Mouse (Mus musculus) liver, embryonic 12.5 days (tissue): ENCODE measurements around the gene Mlec. TPM values are rescaled to one million over a fixed set of nuclear protein-coding genes. Genes with fewer than 3 reads are reported as not detected.
"Not testable (repeated sequence)": the region's sequence is repeated elsewhere in the genome, so short reads cannot be mapped to it uniquely, and the experiment has no call there.

Experiments used
- ATAC-seq: fragments of 200-750 bp; cut with Nextera tagmentation; 2 replicates; pipeline ENCODE4 v1.8.0; 2017; ENCODE audit warnings: moderate number of reproducible peaks, mild to moderate bottlenecking, moderate library complexity
- H3K27ac ChIP-seq: fragments of 300-500 bp; sonication (generic); 2 replicates; pipeline ENCODE4 v1.5.1; 2016; ENCODE audit warnings: mild to moderate bottlenecking
- H3K27me3 ChIP-seq: fragments of 300-500 bp; sonication (generic); replicated peaks from 2 replicates; pipeline ENCODE4 v1.6.1; 2016; ENCODE audit warnings: mild to moderate bottlenecking, moderate library complexity
- H3K36me3 ChIP-seq: fragments of 300-500 bp; sonication (generic); 2 replicates; pipeline ENCODE4 v1.6.1; 2016; ENCODE audit warnings: mild to moderate bottlenecking, moderate library complexity
- H3K4me1 ChIP-seq: fragments of 300-500 bp; sonication (generic); 2 replicates; pipeline ENCODE4 v1.6.1; 2016
- H3K4me2 ChIP-seq: fragments of 300-500 bp; sonication (generic); 2 replicates; pipeline ENCODE4 v1.6.1; 2016; ENCODE audit warnings: mild to moderate bottlenecking, moderate library complexity
- H3K4me3 ChIP-seq: fragments of 300-500 bp; sonication (generic); 2 replicates; pipeline ENCODE4 v1.5.1; 2016; ENCODE audit warnings: mild to moderate bottlenecking, moderate library complexity
- H3K9ac ChIP-seq: fragments of 300-500 bp; sonication (generic); 2 replicates; pipeline ENCODE4 v1.6.1; 2016; ENCODE audit warnings: mild to moderate bottlenecking, moderate library complexity
- H3K9me3 ChIP-seq: fragments of 300-500 bp; sonication (generic); replicated peaks from 2 replicates; pipeline ENCODE4 v1.6.1; 2016; ENCODE audit warnings: mild to moderate bottlenecking, moderate library complexity
- WGBS: fragments of 180-500 bp; shearing (Covaris S2); methylation state at CpG from one replicate; pipeline ENCODE4 v1.1.7; 2016; ENCODE audit not compliant: insufficient replicate concordance; 5-methylcytosine and 5-hydroxymethylcytosine counted together
- polyA plus RNA-seq: library from polyadenylated mRNA; unstranded; fragments of >200 nt; fragmentation: Nextera tagmentation; extraction: Ambion mirVana; gene quantifications from 2 replicates; pipeline ENCODE4 v1.2.1, GENCODE M21; 2016

Mlec gene
- polyA plus RNA-seq, 1 experiment from 2014 or later, result 46.8 TPM

- Histone ChIP-seq H3K4me3 (no peak overlapping the region), H3K27me3 (peaks cover 15% of the 10 kb centered on the region; the same call in 1 of the 2 replicates), H3K27ac (no peak overlapping the region), H3K9ac (no peak overlapping the region), H3K9me3 (no peaks in the 10 kb centered on the region), H3K4me1 (peaks cover 24% of the 10 kb centered on the region), H3K4me2 (no peak overlapping the region), H3K36me3 (no peaks in the 10 kb centered on the region)
- WGBS, result 82% methylated on average over 8 of the region's 8 CpGs
- ATAC-seq, result no peak
Observed at GRCm38 (mm10) chr5:115170150-115170549, 12.2 kb upstream of the Mlec start.

- Histone ChIP-seq H3K36me3 (no peaks in the 10 kb centered on the region), H3K9ac (0 out of 2 replicates have a peak overlapping the region, but pooled peaks have one; percentile 24), H3K27me3 (peaks cover 7% of the 10 kb centered on the region; the same call in 1 of the 2 replicates), H3K9me3 (no peaks in the 10 kb centered on the region), H3K27ac (peak overlapping the region; percentile 36; the same call in 1 of the 2 replicates), H3K4me1 (peaks cover 24% of the 10 kb centered on the region), H3K4me2 (0 out of 2 replicates have a peak overlapping the region, but pooled peaks have one; percentile 4), H3K4me3 (no peak overlapping the region)
- WGBS, result 54% methylated on average over 27 of the region's 27 CpGs
- ATAC-seq, result 0 out of 2 replicates have a peak, but pooled peaks have one; percentile 27
Observed at GRCm38 (mm10) chr5:115168641-115169415, 10.8 kb upstream of the Mlec start.

- H3K27ac ChIP-seq, result peak overlapping the region; percentile 20; the same call in 1 of the 2 replicates
- 0 out of 2 replicates have a peak, but pooled peaks cover 2% of the 10 kb centered on the region for H3K27me3 ChIP-seq
- H3K36me3 ChIP-seq, result no peaks in the 10 kb centered on the region
- WGBS, result 30% methylated on average over 6 of the region's 6 CpGs
- no peak overlapping the region for H3K4me2 ChIP-seq
- H3K9me3 ChIP-seq, result no peaks in the 10 kb centered on the region
- H3K4me3 ChIP-seq, result no peak overlapping the region
- H3K4me1 ChIP-seq, result peaks cover 37% of the 10 kb centered on the region
- H3K9ac ChIP-seq, result no peak overlapping the region
- ATAC-seq, result no peak
Observed at GRCm38 (mm10) chr5:115167396-115167795, 9.4 kb upstream of the Mlec start.

- Histone ChIP-seq H3K9ac (no peak overlapping the region), H3K4me1 (peaks cover 37% of the 10 kb centered on the region), H3K9me3 (no peaks in the 10 kb centered on the region), H3K4me2 (no peak overlapping the region), H3K27ac (peak overlapping the region; percentile 20; the same call in 1 of the 2 replicates), H3K4me3 (no peak overlapping the region), H3K36me3 (no peaks in the 10 kb centered on the region), H3K27me3 (no peaks in the 10 kb centered on the region)
- WGBS, result 72% methylated on average over 7 of the region's 7 CpGs
- no peak for ATAC-seq
Observed at GRCm38 (mm10) chr5:115166815-115167194, 8.8 kb upstream of the Mlec start.

- H3K9me3 ChIP-seq, result no peaks in the 10 kb centered on the region
- H3K4me3 ChIP-seq, result no peak overlapping the region
- H3K27ac ChIP-seq, result peak overlapping the region; percentile 20; the same call in 1 of the 2 replicates
- H3K4me1 ChIP-seq, result peaks cover 42% of the 10 kb centered on the region
- no peak overlapping the region for H3K9ac ChIP-seq
- H3K36me3 ChIP-seq, result no peaks in the 10 kb centered on the region
- H3K27me3 ChIP-seq, result no peaks in the 10 kb centered on the region
- H3K4me2 ChIP-seq, result no peak overlapping the region
- WGBS, result 58% methylated on average over 11 of the region's 11 CpGs
- no peak for ATAC-seq
Observed at GRCm38 (mm10) chr5:115165895-115166814, 8.2 kb upstream of the Mlec start.

- Histone ChIP-seq H3K9me3 (no peaks in the 10 kb centered on the region), H3K27me3 (no peaks in the 10 kb centered on the region), H3K36me3 (no peaks in the 10 kb centered on the region), H3K27ac (no peak overlapping the region), H3K4me1 (peaks cover 50% of the 10 kb centered on the region), H3K4me2 (no peak overlapping the region), H3K9ac (no peak overlapping the region), H3K4me3 (no peak overlapping the region)
- 47% methylated on average over 9 of the region's 9 CpGs for WGBS
- ATAC-seq, result no peak
Observed at GRCm38 (mm10) chr5:115165351-115165750, 7.4 kb upstream of the Mlec start.

- not testable (repeated sequence) for ATAC-seq, H3K27me3 ChIP-seq, H3K27ac ChIP-seq, H3K9ac ChIP-seq, H3K36me3 ChIP-seq, H3K9me3 ChIP-seq, H3K4me3 ChIP-seq, H3K4me2 ChIP-seq
- 71% methylated on average over 4 of the region's 4 CpGs for WGBS
- H3K4me1 ChIP-seq, result peaks cover 57% of the 10 kb centered on the region
Observed at GRCm38 (mm10) chr5:115164446-115164845, 6.5 kb upstream of the Mlec start.

- ATAC-seq, result no peak
- Histone ChIP-seq H3K4me1 (peaks cover 65% of the 10 kb centered on the region), H3K9me3 (no peaks in the 10 kb centered on the region), H3K27ac (no peak overlapping the region), H3K9ac (no peak overlapping the region), H3K4me2 (peak overlapping the region; percentile 19; the same call in 1 of the 2 replicates), H3K27me3 (no peaks in the 10 kb centered on the region), H3K4me3 (no peak overlapping the region), H3K36me3 (no peaks in the 10 kb centered on the region)
- 40% methylated on average over 8 of the region's 8 CpGs for WGBS
Observed at GRCm38 (mm10) chr5:115163563-115163962, 5.6 kb upstream of the Mlec start.

- H3K4me1 ChIP-seq, result peaks cover 61% of the 10 kb centered on the region
- 86% methylated on average over 1 of the region's 1 CpGs for WGBS
- not testable (repeated sequence) for ATAC-seq
Observed at GRCm38 (mm10) chr5:115161940-115162279, 3.9 kb upstream of the Mlec start.

GRCm38 (mm10) chr5:115161064-115161939 lies 3.3 kb upstream of the Mlec start:
- H3K9me3 ChIP-seq, result no peaks in the 10 kb centered on the region
- no peaks in the 10 kb centered on the region for H3K36me3 ChIP-seq
- no peak overlapping the region for H3K27ac ChIP-seq
- WGBS, result 29% methylated on average over 13 of the region's 13 CpGs
- no peak overlapping the region for H3K9ac ChIP-seq
- H3K4me2 ChIP-seq, result peak overlapping the region; percentile 31; the same call in 1 of the 2 replicates
- ATAC-seq, result no peak
- no peak overlapping the region for H3K4me3 ChIP-seq
- H3K27me3 ChIP-seq, result no peaks in the 10 kb centered on the region
- peaks cover 61% of the 10 kb centered on the region for H3K4me1 ChIP-seq

More at GRCm38 (mm10) chr5:115161940-115162279, 3.9 kb upstream of the Mlec start:
- H3K27ac ChIP-seq, H3K4me2 ChIP-seq, H3K9me3 ChIP-seq, H3K27me3 ChIP-seq, H3K4me3 ChIP-seq, H3K9ac ChIP-seq, H3K36me3 ChIP-seq: not testable (repeated sequence)

- Histone ChIP-seq H3K4me3 (no peak overlapping the region), H3K27me3 (no peaks in the 10 kb centered on the region), H3K27ac (no peak overlapping the region), H3K36me3 (no peaks in the 10 kb centered on the region), H3K4me2 (no peak overlapping the region; the same call in 1 of the 2 replicates), H3K4me1 (peaks cover 62% of the 10 kb centered on the region), H3K9me3 (no peaks in the 10 kb centered on the region), H3K9ac (no peak overlapping the region)
- WGBS, result 59% methylated on average over 6 of the region's 6 CpGs
- no peak for ATAC-seq
Observed at GRCm38 (mm10) chr5:115160655-115161054, 2.7 kb upstream of the Mlec start.
